Mouse (Mus musculus): Measurements from ENCODE around the gene Slc4a10. TPM values are rescaled to one million over a fixed set of nuclear protein-coding genes. Genes with fewer than 3 reads are reported as not detected.

Gene Slc4a10
- total and polyA plus RNA-seq, 2 experiments from 2014 or later, result 27.7 to 65.4 TPM

- Histone ChIP-seq H3K9me3 (ENCODE audit: low read length) (no peaks in the 10 kb centered on the region), H3K36me3 (ENCODE audit: insufficient read depth, low read length) (no peaks in the 10 kb centered on the region), H3K27ac (ENCODE audit: low read depth, low read length) (no peak overlapping the region), H3K9ac (replicated peaks; ENCODE audit: low read length, poor library complexity, severe bottlenecking) (no peak overlapping the region), H3K4me3 (ENCODE audit: low read depth, low read length) (no peak overlapping the region), H3K4me2 (ENCODE audit: low read depth, low read length, poor library complexity, severe bottlenecking) (no peak overlapping the region), H3K4me1 (ENCODE audit: insufficient read depth, low read length) (no peaks in the 10 kb centered on the region), H3K27me3 (ENCODE audit: insufficient read depth, low read length) (no peaks in the 10 kb centered on the region)
- TF ChIP-seq CTCF (IDR thresholded peaks at IDR 0.05), result no peak
- WGBS, result 87% methylated on average over 2 of the region's 2 CpGs
- DNase-seq (ENCODE audit: low spot score), result no peak
- ATAC-seq (ENCODE audit: low FRiP score), result no peak
Observed at GRCm38 (mm10) chr2:62301716-62302115, 255.5 kb downstream of the Slc4a10 start.

DNA sequence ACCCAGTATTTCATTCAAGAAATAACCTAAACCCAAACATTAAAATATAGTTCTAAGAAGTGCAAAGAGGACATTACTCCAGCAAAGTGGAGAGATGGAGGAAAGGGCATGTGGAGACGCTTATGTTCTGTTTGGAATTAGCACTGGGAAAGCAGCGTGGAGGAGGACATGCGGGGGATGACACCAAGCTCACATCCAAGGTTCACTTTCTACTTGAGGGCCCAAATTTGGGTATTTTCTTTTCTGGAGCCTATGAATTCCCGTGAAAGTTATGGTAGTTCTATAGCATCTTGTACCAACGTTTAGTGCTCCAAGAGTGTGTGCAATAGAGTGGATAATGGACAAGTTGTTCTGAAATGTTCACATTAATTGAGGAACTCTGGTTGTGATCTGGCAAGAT lies 260.7 kb downstream of the Slc4a10 start:
- no peak for TF ChIP-seq CTCF (IDR thresholded peaks at IDR 0.05)
- no peaks in the 10 kb centered on the region for H3K36me3 ChIP-seq (ENCODE audit: insufficient read depth, low read length)
- H3K9me3 ChIP-seq (ENCODE audit: low read length), result no peaks in the 10 kb centered on the region
- no peak overlapping the region for H3K9ac ChIP-seq (replicated peaks; ENCODE audit: low read length, poor library complexity, severe bottlenecking)
- 93% methylated on average over 5 of the region's 5 CpGs for WGBS
- no peaks in the 10 kb centered on the region for H3K27me3 ChIP-seq (ENCODE audit: insufficient read depth, low read length)
- DNase-seq (ENCODE audit: low spot score), result no peak
- H3K4me1 ChIP-seq (ENCODE audit: insufficient read depth, low read length), result no peaks in the 10 kb centered on the region
- H3K4me2 ChIP-seq (ENCODE audit: low read depth, low read length, poor library complexity, severe bottlenecking), result no peak overlapping the region
- no peak overlapping the region for H3K27ac ChIP-seq (ENCODE audit: low read depth, low read length)
- ATAC-seq (ENCODE audit: low FRiP score), result no peak
- H3K4me3 ChIP-seq (ENCODE audit: low read depth, low read length), result no peak overlapping the region

DNA sequence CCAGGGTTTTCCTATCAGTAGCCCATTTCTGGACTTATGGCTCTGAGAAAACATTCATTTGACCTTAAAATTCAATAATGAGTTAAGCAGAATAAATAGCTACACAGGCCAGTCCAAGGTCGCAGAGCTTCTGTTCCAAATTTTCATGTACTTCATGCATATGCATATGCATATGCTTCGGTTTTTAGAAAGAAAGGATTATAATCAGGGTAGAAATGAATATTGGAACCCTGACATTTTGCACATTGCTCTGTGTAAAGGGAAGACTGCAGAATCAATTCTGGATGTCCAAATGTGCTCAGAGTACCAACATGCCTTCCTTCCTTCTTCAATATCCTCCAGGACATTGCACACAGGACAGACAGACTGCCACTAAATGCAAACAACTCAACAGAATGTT lies 261.2 kb downstream of the Slc4a10 start:
- H3K4me2 ChIP-seq (ENCODE audit: low read depth, low read length, poor library complexity, severe bottlenecking), result no peak overlapping the region
- no peak for ATAC-seq (ENCODE audit: low FRiP score)
- H3K4me3 ChIP-seq (ENCODE audit: low read depth, low read length), result no peak overlapping the region
- H3K27ac ChIP-seq (ENCODE audit: low read depth, low read length), result no peak overlapping the region
- H3K4me1 ChIP-seq (ENCODE audit: insufficient read depth, low read length), result no peaks in the 10 kb centered on the region
- H3K27me3 ChIP-seq (ENCODE audit: insufficient read depth, low read length), result no peaks in the 10 kb centered on the region
- no peak overlapping the region for H3K9ac ChIP-seq (replicated peaks; ENCODE audit: low read length, poor library complexity, severe bottlenecking)
- no peaks in the 10 kb centered on the region for H3K36me3 ChIP-seq (ENCODE audit: insufficient read depth, low read length)
- TF ChIP-seq CTCF (IDR thresholded peaks at IDR 0.05), result no peak
- no peak for DNase-seq (ENCODE audit: low spot score)
- 76% methylated on average over 2 of the region's 2 CpGs for WGBS
- no peaks in the 10 kb centered on the region for H3K9me3 ChIP-seq (ENCODE audit: low read length)

DNA sequence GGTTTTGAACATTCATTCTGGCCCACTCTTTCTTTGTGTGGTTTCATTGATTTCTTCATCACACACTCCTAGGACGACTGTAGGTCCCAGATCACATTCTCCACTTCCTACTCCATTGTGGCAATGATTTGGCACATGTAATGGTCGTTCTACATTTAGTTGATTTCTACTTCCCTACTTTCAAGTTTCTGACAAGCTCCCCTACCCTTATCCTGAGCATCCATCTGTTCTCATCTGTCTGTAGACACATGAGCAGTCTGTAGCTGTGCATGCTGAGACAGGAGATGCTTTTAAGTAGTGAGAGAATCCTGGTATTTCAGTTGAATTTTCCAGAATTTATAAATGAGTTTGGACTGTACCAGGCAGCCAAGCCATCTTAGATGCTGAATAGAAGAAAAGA lies 270.7 kb downstream of the Slc4a10 start:
- TF ChIP-seq CTCF (IDR thresholded peaks at IDR 0.05), result no peak
- WGBS, result 53% methylated on average over 2 of the region's 2 CpGs
- Histone ChIP-seq H3K4me3 (ENCODE audit: low read depth, low read length) (no peak overlapping the region), H3K36me3 (ENCODE audit: insufficient read depth, low read length) (no peaks in the 10 kb centered on the region), H3K27ac (ENCODE audit: low read depth, low read length) (no peak overlapping the region), H3K9me3 (ENCODE audit: low read length) (no peaks in the 10 kb centered on the region), H3K27me3 (ENCODE audit: insufficient read depth, low read length) (no peaks in the 10 kb centered on the region), H3K4me1 (ENCODE audit: insufficient read depth, low read length) (no peaks in the 10 kb centered on the region), H3K4me2 (ENCODE audit: low read depth, low read length, poor library complexity, severe bottlenecking) (no peak overlapping the region), H3K9ac (replicated peaks; ENCODE audit: low read length, poor library complexity, severe bottlenecking) (no peak overlapping the region)
- ATAC-seq (ENCODE audit: low FRiP score) (no peak), DNase-seq (ENCODE audit: low spot score) (no peak)

DNA sequence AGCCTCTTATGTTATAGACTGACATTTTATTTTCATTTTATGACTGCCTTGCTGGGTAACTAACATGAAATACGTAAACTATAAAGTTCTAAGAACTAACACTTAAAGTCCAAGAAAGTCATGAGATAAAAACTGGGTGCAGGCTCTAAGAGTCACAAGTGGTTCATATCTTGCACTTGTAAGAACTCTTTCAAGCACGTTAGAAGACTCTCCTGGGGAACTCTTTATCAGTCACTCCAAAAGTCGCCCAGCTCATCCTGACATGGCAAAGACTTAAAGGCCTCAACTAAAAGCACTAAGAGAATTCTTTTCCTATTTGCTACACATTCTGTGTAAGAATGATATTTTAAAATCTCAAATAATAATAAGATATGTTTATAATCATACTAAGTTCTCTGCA lies 273.2 kb downstream of the Slc4a10 start:
- H3K36me3 ChIP-seq (ENCODE audit: insufficient read depth, low read length), result no peaks in the 10 kb centered on the region
- WGBS, result 87% methylated on average over 3 of the region's 3 CpGs
- TF ChIP-seq CTCF (IDR thresholded peaks at IDR 0.05), result no peak
- no peak overlapping the region for H3K4me2 ChIP-seq (ENCODE audit: low read depth, low read length, poor library complexity, severe bottlenecking)
- H3K27ac ChIP-seq (ENCODE audit: low read depth, low read length), result no peak overlapping the region
- no peaks in the 10 kb centered on the region for H3K9me3 ChIP-seq (ENCODE audit: low read length)
- ATAC-seq (ENCODE audit: low FRiP score), result no peak
- no peak overlapping the region for H3K4me3 ChIP-seq (ENCODE audit: low read depth, low read length)
- no peaks in the 10 kb centered on the region for H3K4me1 ChIP-seq (ENCODE audit: insufficient read depth, low read length)
- H3K27me3 ChIP-seq (ENCODE audit: insufficient read depth, low read length), result no peaks in the 10 kb centered on the region
- no peak for DNase-seq (ENCODE audit: low spot score)
- H3K9ac ChIP-seq (replicated peaks; ENCODE audit: low read length, poor library complexity, severe bottlenecking), result no peak overlapping the region

DNA sequence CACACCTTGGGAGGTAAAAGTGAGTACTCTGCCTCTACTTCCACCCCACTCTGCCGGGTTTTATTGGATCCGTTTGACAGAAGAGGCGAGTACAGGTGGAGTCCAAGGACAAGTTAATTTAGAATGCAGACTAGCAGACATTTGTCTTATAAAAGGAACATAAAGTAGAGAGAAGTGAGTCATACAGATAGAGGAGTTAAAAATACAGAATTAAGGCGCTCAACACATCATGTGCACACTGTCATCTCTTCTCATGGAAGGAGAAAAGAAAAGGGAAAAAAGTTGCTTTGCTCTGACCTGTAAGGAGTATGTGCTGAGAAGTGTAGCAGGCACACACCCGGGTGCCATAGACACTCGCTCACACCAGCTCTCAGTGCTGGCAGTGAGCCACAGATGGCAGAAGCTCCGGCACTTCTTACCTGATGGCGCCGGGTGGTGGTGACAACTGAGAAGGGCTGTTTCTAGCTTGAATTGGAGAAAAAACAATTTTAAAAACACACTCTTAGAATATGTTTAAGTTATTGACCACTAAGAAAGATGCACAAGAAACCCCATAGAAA lies 276.9 kb downstream of the Slc4a10 start:
- WGBS, result 90% methylated on average over 9 of the region's 9 CpGs
- TF ChIP-seq CTCF (IDR thresholded peaks at IDR 0.05), result no peak
- Histone ChIP-seq H3K27ac (ENCODE audit: low read depth, low read length) (no peak overlapping the region), H3K27me3 (ENCODE audit: insufficient read depth, low read length) (no peaks in the 10 kb centered on the region), H3K4me3 (ENCODE audit: low read depth, low read length) (no peak overlapping the region), H3K9me3 (ENCODE audit: low read length) (no peaks in the 10 kb centered on the region), H3K4me1 (ENCODE audit: insufficient read depth, low read length) (no peaks in the 10 kb centered on the region), H3K36me3 (ENCODE audit: insufficient read depth, low read length) (no peaks in the 10 kb centered on the region), H3K4me2 (ENCODE audit: low read depth, low read length, poor library complexity, severe bottlenecking) (no peak overlapping the region), H3K9ac (replicated peaks; ENCODE audit: low read length, poor library complexity, severe bottlenecking) (no peak overlapping the region)
- ATAC-seq (ENCODE audit: low FRiP score), result no peak
- no peak for DNase-seq (ENCODE audit: low spot score)

All from midbrain, postnatal 0 days (tissue).